9 mouse cellular contexts compared by ENCODE assay signal in the genomic region with DNA sequence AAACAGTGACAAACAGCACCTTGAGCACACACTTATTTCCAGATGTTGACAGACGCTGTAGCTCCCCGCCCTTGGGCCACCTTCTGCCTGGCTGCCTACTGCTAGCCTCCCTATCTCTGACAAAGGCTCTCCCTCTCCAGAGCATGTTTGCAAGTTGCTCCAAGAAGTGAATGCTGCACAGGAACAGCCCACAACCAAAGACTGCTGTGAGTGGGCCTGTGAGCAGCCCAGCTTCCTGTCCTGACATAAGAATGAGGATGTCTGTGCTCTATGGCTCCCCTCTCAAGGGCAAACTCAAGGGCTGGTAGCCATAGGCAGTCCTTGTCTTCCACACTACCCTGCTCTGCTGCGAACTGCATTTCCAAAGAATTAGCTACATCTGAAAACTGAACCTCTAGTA.
DNase-seq lines count a peak whose midpoint lies in the region; ATAC-seq and TF ChIP-seq lines count a peak whose summit lies in the region.
"Had no signal": no experiment of that assay in that cellular context is flagged by ENCODE, and none has a peak within 500 bp of the region (broad histone marks: within the 10 kb centered on the region; RNA-seq: fewer than 3 reads in every experiment).

No protein-coding gene starts in this region.

- peak overlapping the region; percentile 89 for H3K27ac ChIP-seq in heart, embryonic 10.5 days
- peak overlapping the region; percentile 83 for H3K27ac ChIP-seq in lung, postnatal 0 days (ENCODE audit: low read length)
- H3K27ac ChIP-seq in forebrain, embryonic 15.5 days (replicated peaks) = peak overlapping the region; percentile 63
- H3K27ac ChIP-seq in liver, postnatal 0 days (ENCODE audit: low read depth) = no peak overlapping the region; the same call in 1 of the 2 replicates

- intact Hi-C loops in heart, postnatal 14 days (cut with DNase I) = no loop called here

- peaks cover 36% of the 10 kb centered on the region for H3K4me1 ChIP-seq in heart, embryonic 10.5 days
- H3K4me1 ChIP-seq in lung, postnatal 0 days (ENCODE audit: insufficient read depth, low read depth, low read length) = peaks cover 7% of the 10 kb centered on the region; the same call in 1 of the 2 replicates
- peaks cover 17% of the 10 kb centered on the region for H3K4me1 ChIP-seq in forebrain, embryonic 15.5 days
- 0 out of 2 replicates have a peak, but pooled peaks cover 2% of the 10 kb centered on the region for H3K4me1 ChIP-seq in liver, postnatal 0 days (ENCODE audit: insufficient read depth)

- peaks cover 21% of the 10 kb centered on the region for H3K36me3 ChIP-seq in heart, embryonic 10.5 days
- H3K36me3 ChIP-seq in lung, postnatal 0 days (ENCODE audit: insufficient read depth, low read length) = peaks cover 2% of the 10 kb centered on the region; the same call in 1 of the 2 replicates
- H3K36me3 ChIP-seq in forebrain, embryonic 15.5 days = peaks cover 7% of the 10 kb centered on the region; the same call in 1 of the 2 replicates
- peaks cover 20% of the 10 kb centered on the region for H3K36me3 ChIP-seq in liver, postnatal 0 days (replicated peaks; ENCODE audit: insufficient read depth, low read length)

- H3K27me3 ChIP-seq in heart, embryonic 10.5 days (ENCODE audit: insufficient read depth, poor library complexity, severe bottlenecking) = no peaks in the 10 kb centered on the region
- H3K27me3 ChIP-seq in lung, postnatal 0 days (replicated peaks; ENCODE audit: insufficient read depth, low read length) = no peaks in the 10 kb centered on the region
- H3K27me3 ChIP-seq in forebrain, embryonic 15.5 days = no peaks in the 10 kb centered on the region
- no peaks in the 10 kb centered on the region for H3K27me3 ChIP-seq in liver, postnatal 0 days (ENCODE audit: insufficient read depth, low read length)
- H3K27me3 ChIP-seq: CH12.LX had no signal

- H3K4me3 ChIP-seq in heart, embryonic 10.5 days = no peak overlapping the region
- no peak overlapping the region for H3K4me3 ChIP-seq in lung, postnatal 0 days (ENCODE audit: low read depth, low read length)
- no peak overlapping the region for H3K4me3 ChIP-seq in forebrain, embryonic 15.5 days
- no peak overlapping the region for H3K4me3 ChIP-seq in liver, postnatal 0 days (ENCODE audit: low read depth, low read length)

- no peaks in the 10 kb centered on the region for H3K9me3 ChIP-seq in heart, embryonic 10.5 days
- H3K9me3 ChIP-seq in lung, postnatal 0 days (ENCODE audit: low read length) = no peaks in the 10 kb centered on the region
- H3K9me3 ChIP-seq in forebrain, embryonic 15.5 days = no peaks in the 10 kb centered on the region
- H3K9me3 ChIP-seq in liver, postnatal 0 days (ENCODE audit: low read length) = no peaks in the 10 kb centered on the region

- 81% methylated on average over 3 of the region's 3 CpGs for WGBS in heart, embryonic 10.5 days
- WGBS in lung, postnatal 0 days = 66% methylated on average over 3 of the region's 3 CpGs
- 86% methylated on average over 3 of the region's 3 CpGs for WGBS in forebrain, embryonic 15.5 days
- 79% methylated on average over 3 of the region's 3 CpGs for WGBS in liver, postnatal 0 days (ENCODE audit: insufficient replicate concordance)

- DNase-seq in heart, embryonic 10.5 days (ENCODE audit: low spot score) = no peak
- DNase-seq in heart, postnatal 14 days = no peak
- DNase-seq in lung, postnatal 0 days (ENCODE audit: low spot score) = no peak
- no peak for DNase-seq in lung, postnatal 36 days
- no peak for DNase-seq in liver, postnatal 0 days
- no peak for DNase-seq in adrenal gland, adult 2 months
- no peak for DNase-seq in gastrocnemius, adult 18-20 months (ENCODE audit: low spot score)

- peak overlapping the region; percentile 3; the same call in 1 of the 2 replicates for H3K4me2 ChIP-seq in lung, postnatal 0 days (replicated peaks; ENCODE audit: low read depth, low read length)
- no peak overlapping the region for H3K4me2 ChIP-seq in forebrain, embryonic 15.5 days (replicated peaks)
- H3K4me2 ChIP-seq in liver, postnatal 0 days (ENCODE audit: low read depth, low read length) = no peak overlapping the region

- TF ChIP-seq EP300 in lung, postnatal 0 days (IDR thresholded peaks at IDR 0.05) = no peak
- TF ChIP-seq EP300 in liver, postnatal 0 days (IDR thresholded peaks at IDR 0.05; ENCODE audit: low read depth) = no peak

- TF ChIP-seq CTCF in lung, postnatal 0 days (IDR thresholded peaks at IDR 0.05) = no peak
- TF ChIP-seq CTCF in liver, postnatal 0 days (IDR thresholded peaks at IDR 0.05; ENCODE audit: low read depth) = no peak

- no peak overlapping the region for H3K9ac ChIP-seq in lung, postnatal 0 days (replicated peaks; ENCODE audit: low read depth)
- H3K9ac ChIP-seq in forebrain, embryonic 15.5 days (replicated peaks) = no peak overlapping the region
- peak overlapping the region; percentile 30; the same call in 1 of the 2 replicates for H3K9ac ChIP-seq in liver, postnatal 0 days (replicated peaks)

- no peak for ATAC-seq in lung, postnatal 0 days
- ATAC-seq in forebrain, embryonic 15.5 days (replicated peaks) = no peak
- ATAC-seq in liver, postnatal 0 days = no peak
